Mouse (Mus musculus) Patski (cell line): Measurements from ENCODE around the gene Hectd3. TPM values are rescaled to one million over a fixed set of nuclear protein-coding genes. Genes with fewer than 3 reads are reported as not detected.

Source experiments
- ATAC-seq: fragments of 100-300 bp; one replicate; pipeline ENCODE4 v1.8.0; 2021
- CTCF ChIA-PET: fragments of 350-600 bp; sonication (Branson Sonifier 250); formaldehyde crosslinking; loops from one replicate; lab custom pipeline; 2022; ENCODE audit warnings: inconsistent platforms; lab: Charles Lee
- POLR2A ChIA-PET: fragments of 350-600 bp; sonication (Branson Sonifier 250); formaldehyde crosslinking; loops from one replicate; lab custom pipeline; 2022; ENCODE audit warnings: antibody characterized with exemption, inconsistent platforms; lab: Charles Lee
- DNase-seq: peaks from one replicate; pipeline ENCODE4 v3.0.0-alpha.2; 2011; ENCODE audit warnings: low read depth, low spot score
- H3K27me3 ChIP-seq: fragments of 371-371 bp; one replicate; pipeline ENCODE4 v1.5.1; 2021
- CTCF ChIP-seq: fragments of 100-300 bp; IDR thresholded peaks from one replicate; pipeline ENCODE4 v1.5.1; 2021
- in situ Hi-C: fragments of 300-500 bp; cut with MboI; formaldehyde crosslinking; loops from 3 replicates; pipeline ENCODE4 v1.11.1; 2018; ENCODE audit warnings: low pct_unique_long_range_greater_than_20kb, mixed read lengths
- polyA plus RNA-seq: library from polyadenylated mRNA; unstranded; gene quantifications from one replicate; pipeline ENCODE4 v1.2.3, GENCODE M21; 2021

Hectd3 gene
- polyA plus RNA-seq, 1 experiment from 2014 or later: 14.4 TPM

- in situ Hi-C loops: no loop called here
- ChIA-PET POLR2A (interaction anchor here (0.6 kb wide), 1 partner anchor 139 kb away, joined by 4 read pairs; no protein-coding TSS in a partner anchor), CTCF (interaction anchor here (1.3 to 1.8 kb wide), 3 partner anchors 9 to 136 kb away, joined by 3 to 7 read pairs (median 4); no protein-coding TSS in a partner anchor)
- no peak for TF ChIP-seq CTCF
- DNase-seq (no peak), ATAC-seq (no peak)
- no peaks in the 10 kb centered on the region for H3K27me3 ChIP-seq
Observed at GRCm38 (mm10) chr4:117010231-117010630, 15.1 kb downstream of the Hectd3 start.

- ChIA-PET POLR2A (no interaction called here), CTCF (interaction anchor here (1.1 kb wide), 1 partner anchor 127 kb away, joined by 4 read pairs; no protein-coding TSS in a partner anchor)
- in situ Hi-C loops: no loop called here
- no peak for TF ChIP-seq CTCF
- ATAC-seq (no peak), DNase-seq (no peak)
- H3K27me3 ChIP-seq: no peaks in the 10 kb centered on the region
Observed at GRCm38 (mm10) chr4:117013596-117013995, 18.5 kb downstream of the Hectd3 start.

GRCm38 (mm10) chr4:117014901-117015415 lies 19.8 kb downstream of the Hectd3 start:
- in situ Hi-C loops: no loop called here

GRCm38 (mm10) chr4:117017738-117018137 lies 22.6 kb downstream of the Hectd3 start:
- no peaks in the 10 kb centered on the region for H3K27me3 ChIP-seq
- DNase-seq: no peak
- ChIA-PET POLR2A (no interaction called here), CTCF (no interaction called here)
- ATAC-seq: no peak
- peak; percentile 21 for TF ChIP-seq CTCF
- in situ Hi-C loops: no loop called here

More at GRCm38 (mm10) chr4:117014901-117015415, 19.8 kb downstream of the Hectd3 start:
- no peaks in the 10 kb centered on the region for H3K27me3 ChIP-seq
- no peak for ATAC-seq
- POLR2A ChIA-PET: no interaction called here
- no peak for TF ChIP-seq CTCF
- CTCF ChIA-PET: no interaction called here
- no peak for DNase-seq

- in situ Hi-C loops: no loop called here
- POLR2A ChIA-PET: no interaction called here
Observed at GRCm38 (mm10) chr4:117018327-117018726, 23.2 kb downstream of the Hectd3 start.

GRCm38 (mm10) chr4:117019206-117020134 lies 24.4 kb downstream of the Hectd3 start, which contains the start of gene Eif2b3:
TSS of gene Eif2b3 (plus strand) at chr4:117019402.
- ATAC-seq (peak; percentile 77), DNase-seq (peak; percentile 61)
- TF ChIP-seq CTCF: no peak
- ChIA-PET CTCF (no interaction called here), POLR2A (no interaction called here)
- in situ Hi-C loops: no loop called here
- H3K27me3 ChIP-seq: no peaks in the 10 kb centered on the region

More at GRCm38 (mm10) chr4:117018327-117018726, 23.2 kb downstream of the Hectd3 start:
- no peak for ATAC-seq
- no peaks in the 10 kb centered on the region for H3K27me3 ChIP-seq
- no peak for DNase-seq
- CTCF ChIA-PET: no interaction called here
- no peak for TF ChIP-seq CTCF

GRCm38 (mm10) chr4:117023469-117023868 lies 28.4 kb downstream of the Hectd3 start:
- POLR2A ChIA-PET: no interaction called here
- no peak for TF ChIP-seq CTCF
- CTCF ChIA-PET: no interaction called here
- in situ Hi-C loops: no loop called here
- ATAC-seq: no peak
- DNase-seq: no peak
- H3K27me3 ChIP-seq: no peaks in the 10 kb centered on the region

GRCm38 (mm10) chr4:117031105-117031504 lies 36.0 kb downstream of the Hectd3 start:
- POLR2A ChIA-PET: no interaction called here
- no peak for ATAC-seq
- H3K27me3 ChIP-seq: no peaks in the 10 kb centered on the region
- in situ Hi-C loops: no loop called here
- no peak for TF ChIP-seq CTCF
- DNase-seq: no peak
- CTCF ChIA-PET: no interaction called here

GRCm38 (mm10) chr4:117039925-117040687 lies 45.0 kb downstream of the Hectd3 start:
- ChIA-PET CTCF (interaction anchor here (0.7 to 1.3 kb wide), 4 partner anchors 12 to 99 kb away, joined by 3 to 4 read pairs (median 4); no protein-coding TSS in a partner anchor), POLR2A (interaction anchor here (0.6 to 1.2 kb wide), 2 partner anchors 53 to 79 kb away, joined by 3 read pairs; no protein-coding TSS in a partner anchor)
- ATAC-seq (no peak), DNase-seq (no peak)
- no peak for TF ChIP-seq CTCF
- in situ Hi-C loops: no loop called here
- no peaks in the 10 kb centered on the region for H3K27me3 ChIP-seq

- in situ Hi-C loops: no loop called here
- H3K27me3 ChIP-seq: no peaks in the 10 kb centered on the region
- ChIA-PET POLR2A (interaction anchor here (1.2 kb wide), 1 partner anchor 79 kb away, joined by 3 read pairs; no protein-coding TSS in a partner anchor), CTCF (interaction anchor here (1.3 kb wide), 2 partner anchors 13 to 98 kb away, joined by 3 to 4 read pairs; no protein-coding TSS in a partner anchor)
- DNase-seq (no peak), ATAC-seq (no peak)
- no peak for TF ChIP-seq CTCF
Observed at GRCm38 (mm10) chr4:117040791-117041190, 45.7 kb downstream of the Hectd3 start.
